Mouse (Mus musculus): Measurements from ENCODE around the gene Runx2. TPM values are rescaled to one million over a fixed set of nuclear protein-coding genes. Genes with fewer than 3 reads are reported as not detected.

Gene Runx2
- polyA plus RNA-seq, 1 experiment: 9.8 TPM

- TF ChIP-seq CTCF (IDR thresholded peaks at IDR 0.05; ENCODE audit: extremely low read depth, insufficient read length, insufficient replicate concordance, low read depth, low read length) (no peak), POLR2A (IDR thresholded peaks at IDR 0.05; ENCODE audit: low read depth, low read length) (no peak)
- WGBS: 74% methylated on average over 1 of the region's 1 CpGs
- no peak overlapping the region for H3K4me3 ChIP-seq (ENCODE audit: low read depth, low read length)
- peaks cover 2% of the 10 kb centered on the region; the same call in 1 of the 2 replicates for H3K4me1 ChIP-seq (ENCODE audit: control insufficient read depth, insufficient read depth, insufficient read length, low read length)
- no peaks in the 10 kb centered on the region for H3K36me3 ChIP-seq (ENCODE audit: control insufficient read depth, insufficient read depth, low read length)
- H3K27ac ChIP-seq (ENCODE audit: insufficient read depth, low read depth, low read length): no peak overlapping the region
- H3K27me3 ChIP-seq (ENCODE audit: control insufficient read depth, insufficient read depth, low read length): no peaks in the 10 kb centered on the region
Observed at GRCm38 (mm10) chr17:44599856-44600255, 214.7 kb downstream of the Runx2 start.

GRCm38 (mm10) chr17:44599132-44599531, 215.5 kb downstream of the Runx2 start:
- Histone ChIP-seq H3K4me1 (ENCODE audit: control insufficient read depth, insufficient read depth, insufficient read length, low read length) (peaks cover 2% of the 10 kb centered on the region; the same call in 1 of the 2 replicates), H3K4me3 (ENCODE audit: low read depth, low read length) (no peak overlapping the region), H3K27ac (ENCODE audit: insufficient read depth, low read depth, low read length) (0 out of 2 replicates have a peak overlapping the region, but pooled peaks have one; percentile 16), H3K27me3 (ENCODE audit: control insufficient read depth, insufficient read depth, low read length) (no peaks in the 10 kb centered on the region), H3K36me3 (ENCODE audit: control insufficient read depth, insufficient read depth, low read length) (no peaks in the 10 kb centered on the region)
- TF ChIP-seq CTCF (IDR thresholded peaks at IDR 0.05; ENCODE audit: extremely low read depth, insufficient read length, insufficient replicate concordance, low read depth, low read length) (no peak), POLR2A (IDR thresholded peaks at IDR 0.05; ENCODE audit: low read depth, low read length) (no peak)
- WGBS: 79% methylated on average over 2 of the region's 2 CpGs

- H3K4me3 ChIP-seq (ENCODE audit: low read depth, low read length): no peak overlapping the region
- TF ChIP-seq POLR2A (IDR thresholded peaks at IDR 0.05; ENCODE audit: low read depth, low read length) (no peak), CTCF (IDR thresholded peaks at IDR 0.05; ENCODE audit: extremely low read depth, insufficient read length, insufficient replicate concordance, low read depth, low read length) (no peak)
- no peaks in the 10 kb centered on the region for H3K36me3 ChIP-seq (ENCODE audit: control insufficient read depth, insufficient read depth, low read length)
- no peak overlapping the region; the same call in 1 of the 2 replicates for H3K27ac ChIP-seq (ENCODE audit: insufficient read depth, low read depth, low read length)
- H3K4me1 ChIP-seq (ENCODE audit: control insufficient read depth, insufficient read depth, insufficient read length, low read length): peaks cover 2% of the 10 kb centered on the region; the same call in 1 of the 2 replicates
- 68% methylated on average over 8 of the region's 8 CpGs for WGBS
- H3K27me3 ChIP-seq (ENCODE audit: control insufficient read depth, insufficient read depth, low read length): no peaks in the 10 kb centered on the region
Observed at GRCm38 (mm10) chr17:44597918-44598504, 216.6 kb downstream of the Runx2 start.

DNA sequence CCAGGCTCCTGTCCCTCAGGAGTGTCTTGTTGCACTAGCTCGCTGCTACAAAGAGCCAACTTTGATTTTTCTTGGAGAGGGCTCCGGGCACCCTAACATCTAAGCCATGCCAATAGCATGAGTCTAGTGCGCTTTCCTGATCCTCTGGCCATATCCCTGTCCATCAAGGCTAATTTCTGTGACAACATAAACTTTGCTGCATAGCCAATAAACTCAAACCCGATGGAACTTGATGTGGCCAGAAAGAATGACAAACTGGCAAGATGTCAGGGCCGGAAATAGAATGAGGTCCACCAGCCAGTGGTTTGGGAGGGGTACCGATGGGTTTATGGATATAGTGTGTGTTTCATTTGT, 221.9 kb downstream of the Runx2 start:
- no peak overlapping the region for H3K27ac ChIP-seq (ENCODE audit: insufficient read depth, low read depth, low read length)
- no peaks in the 10 kb centered on the region for H3K4me1 ChIP-seq (ENCODE audit: control insufficient read depth, insufficient read depth, insufficient read length, low read length)
- 90% methylated on average over 6 of the region's 6 CpGs for WGBS
- H3K27me3 ChIP-seq (ENCODE audit: control insufficient read depth, insufficient read depth, low read length): no peaks in the 10 kb centered on the region
- no peak overlapping the region for H3K4me3 ChIP-seq (ENCODE audit: low read depth, low read length)
- no peak for TF ChIP-seq POLR2A (IDR thresholded peaks at IDR 0.05; ENCODE audit: low read depth, low read length)
- no peak for TF ChIP-seq CTCF (IDR thresholded peaks at IDR 0.05; ENCODE audit: extremely low read depth, insufficient read length, insufficient replicate concordance, low read depth, low read length)
- no peaks in the 10 kb centered on the region for H3K36me3 ChIP-seq (ENCODE audit: control insufficient read depth, insufficient read depth, low read length)

GRCm38 (mm10) chr17:44592067-44592736, 222.4 kb downstream of the Runx2 start:
- TF ChIP-seq CTCF (IDR thresholded peaks at IDR 0.05; ENCODE audit: extremely low read depth, insufficient read length, insufficient replicate concordance, low read depth, low read length) (no peak), POLR2A (IDR thresholded peaks at IDR 0.05; ENCODE audit: low read depth, low read length) (no peak)
- H3K27ac ChIP-seq (ENCODE audit: insufficient read depth, low read depth, low read length): no peak overlapping the region
- no peaks in the 10 kb centered on the region for H3K36me3 ChIP-seq (ENCODE audit: control insufficient read depth, insufficient read depth, low read length)
- H3K4me3 ChIP-seq (ENCODE audit: low read depth, low read length): no peak overlapping the region
- no peaks in the 10 kb centered on the region for H3K27me3 ChIP-seq (ENCODE audit: control insufficient read depth, insufficient read depth, low read length)
- 81% methylated on average over 16 of the region's 16 CpGs for WGBS
- no peaks in the 10 kb centered on the region for H3K4me1 ChIP-seq (ENCODE audit: control insufficient read depth, insufficient read depth, insufficient read length, low read length)

- H3K36me3 ChIP-seq (ENCODE audit: control insufficient read depth, insufficient read depth, low read length): no peaks in the 10 kb centered on the region
- H3K27me3 ChIP-seq (ENCODE audit: control insufficient read depth, insufficient read depth, low read length): no peaks in the 10 kb centered on the region
- H3K4me3 ChIP-seq (ENCODE audit: low read depth, low read length): no peak overlapping the region
- H3K27ac ChIP-seq (ENCODE audit: insufficient read depth, low read depth, low read length): no peak overlapping the region
- WGBS: 73% methylated on average over 3 of the region's 3 CpGs
- no peak for TF ChIP-seq POLR2A (IDR thresholded peaks at IDR 0.05; ENCODE audit: low read depth, low read length)
- TF ChIP-seq CTCF (IDR thresholded peaks at IDR 0.05; ENCODE audit: extremely low read depth, insufficient read length, insufficient replicate concordance, low read depth, low read length): no peak
- H3K4me1 ChIP-seq (ENCODE audit: control insufficient read depth, insufficient read depth, insufficient read length, low read length): no peaks in the 10 kb centered on the region
Observed at GRCm38 (mm10) chr17:44588470-44588869, 226.1 kb downstream of the Runx2 start.

- no peaks in the 10 kb centered on the region for H3K4me1 ChIP-seq (ENCODE audit: control insufficient read depth, insufficient read depth, insufficient read length, low read length)
- no peaks in the 10 kb centered on the region for H3K36me3 ChIP-seq (ENCODE audit: control insufficient read depth, insufficient read depth, low read length)
- TF ChIP-seq POLR2A (IDR thresholded peaks at IDR 0.05; ENCODE audit: low read depth, low read length): no peak
- no peak for TF ChIP-seq CTCF (IDR thresholded peaks at IDR 0.05; ENCODE audit: extremely low read depth, insufficient read length, insufficient replicate concordance, low read depth, low read length)
- H3K27ac ChIP-seq (ENCODE audit: insufficient read depth, low read depth, low read length): no peak overlapping the region
- H3K27me3 ChIP-seq (ENCODE audit: control insufficient read depth, insufficient read depth, low read length): no peaks in the 10 kb centered on the region
- WGBS: 33% methylated on average over 3 of the region's 3 CpGs
- H3K4me3 ChIP-seq (ENCODE audit: low read depth, low read length): no peak overlapping the region
Observed at GRCm38 (mm10) chr17:44588020-44588419, 226.6 kb downstream of the Runx2 start.
